Mouse (Mus musculus): Measurements from ENCODE around the gene P3h1. TPM values are rescaled to one million over a fixed set of nuclear protein-coding genes. Genes with fewer than 3 reads are reported as not detected.
"Not testable (repeated sequence)": the region's sequence is repeated elsewhere in the genome, so short reads cannot be mapped to it uniquely, and the experiment has no call there.

Gene P3h1
- polyA plus RNA-seq, 1 experiment from 2014 or later = 7.6 TPM

GRCm38 (mm10) chr4:119255351-119255750 is 22.6 kb downstream of the P3h1 start, which contains the start of gene Cldn19:
TSS of gene Cldn19 (plus strand) at chr4:119255414.
- Histone ChIP-seq H3K4me3 (no peak within 1 kb of the TSS), H3K4me2 (peak within 1 kb of the TSS; percentile 22; the same call in 1 of the 2 replicates), H3K27ac (peak within 1 kb of the TSS; percentile 64), H3K9me3 (replicated peaks) (no peaks in the 10 kb centered on the region), H3K9ac (no peak within 1 kb of the TSS; the same call in 1 of the 2 replicates), H3K36me3 (ENCODE audit: poor library complexity, severe bottlenecking) (no peaks in the 10 kb centered on the region), H3K4me1 (peaks cover 22% of the 10 kb centered on the region), H3K27me3 (no peaks in the 10 kb centered on the region)
- 76% methylated on average over 12 of the region's 12 CpGs for WGBS
- no peak for ATAC-seq

- Histone ChIP-seq H3K9me3 (replicated peaks) (no peaks in the 10 kb centered on the region), H3K27me3 (no peaks in the 10 kb centered on the region), H3K9ac (no peak overlapping the region), H3K4me2 (no peak overlapping the region), H3K4me3 (no peak overlapping the region), H3K4me1 (peaks cover 22% of the 10 kb centered on the region), H3K27ac (no peak overlapping the region), H3K36me3 (ENCODE audit: poor library complexity, severe bottlenecking) (no peaks in the 10 kb centered on the region)
- WGBS = 76% methylated on average over 6 of the region's 6 CpGs
- ATAC-seq = no peak
These were observed 24.4 kb downstream of the P3h1 start for GRCm38 (mm10) chr4:119257083-119257482.

- 82% methylated on average over 15 of the region's 15 CpGs for WGBS
- Histone ChIP-seq H3K36me3 (ENCODE audit: poor library complexity, severe bottlenecking) (0 out of 2 replicates have a peak, but pooled peaks cover 3% of the 10 kb centered on the region), H3K27me3 (no peaks in the 10 kb centered on the region), H3K9me3 (replicated peaks) (no peaks in the 10 kb centered on the region), H3K4me2 (no peak overlapping the region), H3K4me1 (peaks cover 9% of the 10 kb centered on the region), H3K9ac (no peak overlapping the region), H3K27ac (no peak overlapping the region), H3K4me3 (no peak overlapping the region)
- no peak for ATAC-seq
These were observed 26.9 kb downstream of the P3h1 start for GRCm38 (mm10) chr4:119259344-119260254.

GRCm38 (mm10) chr4:119261087-119261713 is 28.5 kb downstream of the P3h1 start:
- Histone ChIP-seq H3K9ac (no peak overlapping the region), H3K4me2 (no peak overlapping the region), H3K4me3 (no peak overlapping the region), H3K4me1 (no peaks in the 10 kb centered on the region), H3K27me3 (no peaks in the 10 kb centered on the region), H3K9me3 (replicated peaks) (no peaks in the 10 kb centered on the region), H3K27ac (no peak overlapping the region), H3K36me3 (ENCODE audit: poor library complexity, severe bottlenecking) (0 out of 2 replicates have a peak, but pooled peaks cover 3% of the 10 kb centered on the region)
- ATAC-seq = no peak
- WGBS = 70% methylated on average over 7 of the region's 7 CpGs

GRCm38 (mm10) chr4:119262483-119262882 is 29.8 kb downstream of the P3h1 start:
- 92% methylated on average over 5 of the region's 5 CpGs for WGBS
- H3K9me3 ChIP-seq (replicated peaks) = no peaks in the 10 kb centered on the region
- H3K9ac ChIP-seq = no peak overlapping the region
- H3K36me3 ChIP-seq (ENCODE audit: poor library complexity, severe bottlenecking) = 0 out of 2 replicates have a peak, but pooled peaks cover 3% of the 10 kb centered on the region
- H3K4me1 ChIP-seq = no peaks in the 10 kb centered on the region
- H3K4me2 ChIP-seq = no peak overlapping the region
- ATAC-seq = no peak
- H3K27me3 ChIP-seq = no peaks in the 10 kb centered on the region
- no peak overlapping the region for H3K27ac ChIP-seq
- no peak overlapping the region for H3K4me3 ChIP-seq

GRCm38 (mm10) chr4:119263459-119263858 is 30.7 kb downstream of the P3h1 start:
- 0 out of 2 replicates have a peak, but pooled peaks cover 3% of the 10 kb centered on the region for H3K36me3 ChIP-seq (ENCODE audit: poor library complexity, severe bottlenecking)
- no peaks in the 10 kb centered on the region for H3K4me1 ChIP-seq
- no peaks in the 10 kb centered on the region for H3K27me3 ChIP-seq
- H3K9me3 ChIP-seq (replicated peaks) = no peaks in the 10 kb centered on the region
- H3K9ac ChIP-seq = no peak overlapping the region
- H3K27ac ChIP-seq = no peak overlapping the region
- H3K4me3 ChIP-seq = no peak overlapping the region
- 75% methylated on average over 3 of the region's 3 CpGs for WGBS
- no peak for ATAC-seq
- H3K4me2 ChIP-seq = no peak overlapping the region

- Histone ChIP-seq H3K27me3 (no peaks in the 10 kb centered on the region), H3K4me3 (no peak overlapping the region), H3K4me1 (no peaks in the 10 kb centered on the region), H3K9me3 (replicated peaks) (no peaks in the 10 kb centered on the region), H3K9ac (no peak overlapping the region), H3K27ac (no peak overlapping the region), H3K36me3 (ENCODE audit: poor library complexity, severe bottlenecking) (peaks cover 32% of the 10 kb centered on the region), H3K4me2 (no peak overlapping the region)
- WGBS = 83% methylated on average over 13 of the region's 13 CpGs
- ATAC-seq = no peak
These were observed 33.9 kb downstream of the P3h1 start for GRCm38 (mm10) chr4:119266606-119267005.

GRCm38 (mm10) chr4:119274627-119275026 is 41.9 kb downstream of the P3h1 start:
- Histone ChIP-seq H3K9ac (no peak overlapping the region), H3K27ac (no peak overlapping the region), H3K4me3 (no peak overlapping the region), H3K4me1 (no peaks in the 10 kb centered on the region), H3K36me3 (ENCODE audit: poor library complexity, severe bottlenecking) (peaks cover 97% of the 10 kb centered on the region), H3K4me2 (no peak overlapping the region), H3K27me3 (no peaks in the 10 kb centered on the region), H3K9me3 (replicated peaks) (no peaks in the 10 kb centered on the region)
- 85% methylated on average over 1 of the region's 1 CpGs for WGBS
- no peak for ATAC-seq

GRCm38 (mm10) chr4:119275226-119275625 is 42.5 kb downstream of the P3h1 start:
- H3K9ac ChIP-seq = no peak overlapping the region
- H3K4me3 ChIP-seq = no peak overlapping the region
- peaks cover 97% of the 10 kb centered on the region for H3K36me3 ChIP-seq (ENCODE audit: poor library complexity, severe bottlenecking)
- WGBS = 92% methylated on average over 2 of the region's 2 CpGs
- no peak for ATAC-seq
- no peak overlapping the region for H3K4me2 ChIP-seq
- H3K27ac ChIP-seq = no peak overlapping the region
- no peaks in the 10 kb centered on the region for H3K4me1 ChIP-seq
- H3K27me3 ChIP-seq = no peaks in the 10 kb centered on the region
- H3K9me3 ChIP-seq (replicated peaks) = no peaks in the 10 kb centered on the region

GRCm38 (mm10) chr4:119275726-119276125 is 43.0 kb downstream of the P3h1 start:
- Histone ChIP-seq H3K36me3 (ENCODE audit: poor library complexity, severe bottlenecking) (peaks cover 95% of the 10 kb centered on the region), H3K9ac (no peak overlapping the region)
- 89% methylated on average over 2 of the region's 2 CpGs for WGBS

GRCm38 (mm10) chr4:119278784-119279183 is 46.1 kb downstream of the P3h1 start:
- H3K4me1 ChIP-seq; H3K9ac ChIP-seq; H3K9me3 ChIP-seq (replicated peaks); H3K4me2 ChIP-seq; H3K27me3 ChIP-seq; H3K4me3 ChIP-seq; ATAC-seq; H3K27ac ChIP-seq: not testable (repeated sequence)
- peaks cover 95% of the 10 kb centered on the region for H3K36me3 ChIP-seq (ENCODE audit: poor library complexity, severe bottlenecking)
- WGBS = 89% methylated on average over 15 of the region's 15 CpGs

More at GRCm38 (mm10) chr4:119275726-119276125, 43.0 kb downstream of the P3h1 start:
- Histone ChIP-seq H3K4me1 (no peaks in the 10 kb centered on the region), H3K4me2 (no peak overlapping the region), H3K27ac (no peak overlapping the region), H3K9me3 (replicated peaks) (no peaks in the 10 kb centered on the region), H3K27me3 (no peaks in the 10 kb centered on the region), H3K4me3 (no peak overlapping the region)
- ATAC-seq = no peak

GRCm38 (mm10) chr4:119284861-119285260 is 52.1 kb downstream of the P3h1 start:
- H3K9me3 ChIP-seq (replicated peaks) = no peaks in the 10 kb centered on the region
- no peak overlapping the region for H3K9ac ChIP-seq
- H3K36me3 ChIP-seq (ENCODE audit: poor library complexity, severe bottlenecking) = peaks cover 72% of the 10 kb centered on the region
- H3K4me2 ChIP-seq = no peak overlapping the region
- no peak overlapping the region for H3K4me3 ChIP-seq
- no peak overlapping the region for H3K27ac ChIP-seq
- H3K4me1 ChIP-seq = peaks cover 13% of the 10 kb centered on the region; the same call in 1 of the 2 replicates
- ATAC-seq = no peak
- no peaks in the 10 kb centered on the region for H3K27me3 ChIP-seq
- WGBS = 84% methylated on average over 1 of the region's 1 CpGs
